Mouse (Mus musculus) bone marrow macrophage, adult 2 months (primary cell): Measurements from ENCODE around the gene Ston1. TPM values are rescaled to one million over a fixed set of nuclear protein-coding genes. Genes with fewer than 3 reads are reported as not detected.

ENCODE experiments used
- H3K27ac ChIP-seq: 2 replicates; pipeline ENCODE4 v1.5.1; 2012; ENCODE audit warnings: low read depth, low read length; ENCODE audit not compliant: insufficient read depth
- H3K4me1 ChIP-seq: 2 replicates; pipeline ENCODE4 v1.6.1; 2012; ENCODE audit warnings: low read length; ENCODE audit not compliant: control insufficient read depth, insufficient read depth
- H3K4me3 ChIP-seq: 2 replicates; pipeline ENCODE4 v1.5.1; 2012; ENCODE audit warnings: mild to moderate bottlenecking, low read length, moderate library complexity; ENCODE audit not compliant: insufficient read depth
- CTCF ChIP-seq: IDR thresholded peaks from 2 replicates; pipeline ENCODE4 v1.5.1; 2012; ENCODE audit warnings: low read depth, mild to moderate bottlenecking, low read length, moderate library complexity
- POLR2A ChIP-seq: IDR thresholded peaks from 2 replicates; pipeline ENCODE4 v1.6.1; 2012; ENCODE audit warnings: mild to moderate bottlenecking, low read depth, low read length, borderline replicate concordance
- polyA plus RNA-seq: library from polyadenylated mRNA; stranded (reverse); fragments of >200 nt; gene quantifications from 2 replicates; pipeline ENCODE4 v1.2.4, GENCODE M21; 2012; ENCODE audit not compliant: missing spikeins, insufficient read depth, insufficient read length

The Ston1 gene
- polyA plus RNA-seq, 1 experiment, result 0.55 TPM

GRCm38 (mm10) chr17:88600492-88601026 lies 3.1 kb downstream of the Ston1 start:
- Histone ChIP-seq H3K4me1 (peaks cover 2% of the 10 kb centered on the region; the same call in 1 of the 2 replicates), H3K4me3 (no peak overlapping the region), H3K27ac (no peak overlapping the region)
- TF ChIP-seq POLR2A, result no peak
- TF ChIP-seq CTCF, result no peak

- H3K4me3 ChIP-seq, result no peak overlapping the region
- H3K27ac ChIP-seq, result no peak overlapping the region
- TF ChIP-seq CTCF, result no peak
- TF ChIP-seq POLR2A, result no peak
- H3K4me1 ChIP-seq, result no peaks in the 10 kb centered on the region
Measured at GRCm38 (mm10) chr17:88603943-88604342, 6.5 kb downstream of the Ston1 start.

GRCm38 (mm10) chr17:88606056-88606455 lies 8.6 kb downstream of the Ston1 start:
- no peak overlapping the region for H3K27ac ChIP-seq
- no peak for TF ChIP-seq POLR2A
- TF ChIP-seq CTCF, result no peak
- H3K4me3 ChIP-seq, result no peak overlapping the region
- H3K4me1 ChIP-seq, result peaks cover 3% of the 10 kb centered on the region

GRCm38 (mm10) chr17:88609361-88609760 lies 11.9 kb downstream of the Ston1 start:
- H3K4me1 ChIP-seq, result peaks cover 12% of the 10 kb centered on the region
- no peak overlapping the region for H3K27ac ChIP-seq
- no peak for TF ChIP-seq POLR2A
- no peak for TF ChIP-seq CTCF
- no peak overlapping the region for H3K4me3 ChIP-seq

- no peak for TF ChIP-seq CTCF
- no peak for TF ChIP-seq POLR2A
- no peak overlapping the region for H3K27ac ChIP-seq
Measured at GRCm38 (mm10) chr17:88611057-88611456, 13.6 kb downstream of the Ston1 start.

GRCm38 (mm10) chr17:88613172-88613571 lies 15.7 kb downstream of the Ston1 start:
- Histone ChIP-seq H3K27ac (no peak overlapping the region), H3K4me1 (peaks cover 12% of the 10 kb centered on the region), H3K4me3 (no peak overlapping the region)
- no peak for TF ChIP-seq POLR2A
- TF ChIP-seq CTCF, result no peak

More at GRCm38 (mm10) chr17:88611057-88611456, 13.6 kb downstream of the Ston1 start:
- H3K4me1 ChIP-seq, result peaks cover 12% of the 10 kb centered on the region
- H3K4me3 ChIP-seq, result no peak overlapping the region

- Histone ChIP-seq H3K4me1 (peaks cover 12% of the 10 kb centered on the region), H3K27ac (no peak overlapping the region), H3K4me3 (no peak overlapping the region)
- TF ChIP-seq POLR2A (no peak), CTCF (no peak)
Measured at GRCm38 (mm10) chr17:88613721-88614120, 16.2 kb downstream of the Ston1 start.

- no peak overlapping the region for H3K27ac ChIP-seq
- no peak overlapping the region for H3K4me3 ChIP-seq
- H3K4me1 ChIP-seq, result peaks cover 12% of the 10 kb centered on the region
- no peak for TF ChIP-seq CTCF
- no peak for TF ChIP-seq POLR2A
Measured at GRCm38 (mm10) chr17:88614234-88614633, 16.8 kb downstream of the Ston1 start.

GRCm38 (mm10) chr17:88614733-88615132 lies 17.2 kb downstream of the Ston1 start:
- H3K4me1 ChIP-seq, result peaks cover 12% of the 10 kb centered on the region
- H3K4me3 ChIP-seq, result no peak overlapping the region
- no peak overlapping the region for H3K27ac ChIP-seq
- no peak for TF ChIP-seq POLR2A
- no peak for TF ChIP-seq CTCF

- no peak overlapping the region for H3K4me3 ChIP-seq
- H3K27ac ChIP-seq, result no peak overlapping the region
- peaks cover 11% of the 10 kb centered on the region for H3K4me1 ChIP-seq
- TF ChIP-seq CTCF, result no peak
- no peak for TF ChIP-seq POLR2A
Measured at GRCm38 (mm10) chr17:88615492-88616155, 18.1 kb downstream of the Ston1 start.
